Mouse (Mus musculus): ENCODE measurements around the gene Hist4h4. TPM values are rescaled to one million over a fixed set of nuclear protein-coding genes. Genes with fewer than 3 reads are reported as not detected.

Hist4h4 gene
- polyA plus RNA-seq, 1 experiment from 2014 or later = 1.2 TPM

Small RNA genes lying within 50 kb of the gene (microRNA-seq; reads per million reads assigned to microRNA genes)
- gene Gm44364 = not detected

Other genes starting within 250 kb of the Hist4h4 start
- 0.20 and 0.50 TPM in 2 replicates for gene Plbd1, start 142.5 kb downstream of the Hist4h4 start, polyA plus RNA-seq (2014; fragmentation: Nextera tagmentation; extraction: Ambion mirVana)
- 0.62 and 1.1 TPM in 2 replicates for gene Gucy2c, start 22.6 kb downstream of the Hist4h4 start, polyA plus RNA-seq (2014; fragmentation: Nextera tagmentation; extraction: Ambion mirVana)
- gene H2afj, start 3.8 kb upstream of the Hist4h4 start, polyA plus RNA-seq (2014; fragmentation: Nextera tagmentation; extraction: Ambion mirVana) = 101 and 116 TPM in 2 replicates
- gene BC049715, start 23.2 kb upstream of the Hist4h4 start, polyA plus RNA-seq (2014; fragmentation: Nextera tagmentation; extraction: Ambion mirVana) = 1.2 and 1.6 TPM in 2 replicates
- 65.6 and 88.1 TPM in 2 replicates for gene Wbp11, start 23.8 kb upstream of the Hist4h4 start, polyA plus RNA-seq (2014; fragmentation: Nextera tagmentation; extraction: Ambion mirVana)
- 0.14 and 0.34 TPM in 2 replicates for gene Smco3, start 31.0 kb upstream of the Hist4h4 start, polyA plus RNA-seq (2014; fragmentation: Nextera tagmentation; extraction: Ambion mirVana)
- not detected in 2 replicates for gene Art4, start 53.3 kb upstream of the Hist4h4 start, polyA plus RNA-seq (2014; fragmentation: Nextera tagmentation; extraction: Ambion mirVana)
- gene Mgp, start 71.4 kb upstream of the Hist4h4 start, polyA plus RNA-seq (2014; fragmentation: Nextera tagmentation; extraction: Ambion mirVana) = 0.65 and 3.5 TPM in 2 replicates
- not detected in 2 replicates for gene Erp27, start 117.8 kb upstream of the Hist4h4 start, polyA plus RNA-seq (2014; fragmentation: Nextera tagmentation; extraction: Ambion mirVana)
- gene Pde6h, start 119.4 kb upstream of the Hist4h4 start, polyA plus RNA-seq (2014; fragmentation: Nextera tagmentation; extraction: Ambion mirVana) = not detected in 2 replicates
- 7.0 and 16.6 TPM in 2 replicates for gene Arhgdib, start 137.5 kb upstream of the Hist4h4 start, polyA plus RNA-seq (2014; fragmentation: Nextera tagmentation; extraction: Ambion mirVana)